Mouse (Mus musculus) heart, embryonic 12.5 days (tissue): ENCODE results near the gene Adprhl1. TPM values are rescaled to one million over a fixed set of nuclear protein-coding genes. Genes with fewer than 3 reads are reported as not detected.

Experiments
- ATAC-seq: fragments of 200-750 bp; cut with Nextera tagmentation; 2 replicates; pipeline ENCODE4 v1.8.0; 2017; ENCODE audit warnings: moderate TSS enrichment, moderate library complexity; ENCODE audit not compliant: insufficient number of reproducible peaks, low FRiP score
- H3K27ac ChIP-seq: fragments of 300-500 bp; sonication (generic); 2 replicates; pipeline ENCODE4 v1.5.1; 2016; ENCODE audit warnings: mild to moderate bottlenecking, moderate library complexity; ENCODE audit not compliant: poor library complexity, severe bottlenecking
- H3K27me3 ChIP-seq: fragments of 300-500 bp; sonication (generic); replicated peaks from 2 replicates; pipeline ENCODE4 v1.6.1; 2016; ENCODE audit warnings: mild to moderate bottlenecking, moderate library complexity
- H3K36me3 ChIP-seq: fragments of 300-500 bp; sonication (generic); 2 replicates; pipeline ENCODE4 v1.6.1; 2016; ENCODE audit warnings: mild to moderate bottlenecking, moderate library complexity
- H3K4me1 ChIP-seq: fragments of 300-500 bp; sonication (generic); replicated peaks from 2 replicates; pipeline ENCODE4 v1.6.1; 2016; ENCODE audit warnings: mild to moderate bottlenecking
- H3K4me2 ChIP-seq: fragments of 300-500 bp; sonication (generic); 2 replicates; pipeline ENCODE4 v1.6.1; 2016; ENCODE audit warnings: mild to moderate bottlenecking, moderate library complexity
- H3K4me3 ChIP-seq: fragments of 300-500 bp; sonication (generic); 2 replicates; pipeline ENCODE4 v1.5.1; 2016; ENCODE audit warnings: mild to moderate bottlenecking
- H3K9ac ChIP-seq: fragments of 300-500 bp; sonication (generic); 2 replicates; pipeline ENCODE4 v1.6.1; 2016; ENCODE audit warnings: mild to moderate bottlenecking, moderate library complexity
- H3K9me3 ChIP-seq: fragments of 300-500 bp; sonication (generic); replicated peaks from 2 replicates; pipeline ENCODE4 v1.6.1; 2016; ENCODE audit warnings: mild to moderate bottlenecking, moderate library complexity
- WGBS: fragments of 180-500 bp; shearing (Covaris S2); methylation state at CpG from one replicate; pipeline ENCODE4 v1.1.7; 2016; 5-methylcytosine and 5-hydroxymethylcytosine counted together
- microRNA counts: library from miRNA; unstranded; fragments of <30 nt; microRNA quantifications from one replicate; lab custom pipeline; 2017
- microRNA-seq: library from miRNA; unstranded; fragments of <30 nt; microRNA quantifications from one replicate; pipeline ENCODE4, GENCODE M21; 2017
- polyA plus RNA-seq: library from polyadenylated mRNA; unstranded; fragments of >200 nt; fragmentation: Nextera tagmentation; extraction: Ambion mirVana; gene quantifications from 2 replicates; pipeline ENCODE4 v1.2.1, GENCODE M21; 2016

The Adprhl1 gene
- polyA plus RNA-seq, 1 experiment from 2014 or later = 167 TPM

GRCm38 (mm10) chr8:13179482-13179881 is 74.5 kb downstream of the Adprhl1 start:
- H3K27ac ChIP-seq = no peak overlapping the region
- no peak overlapping the region for H3K4me2 ChIP-seq
- WGBS = 64% methylated on average over 6 of the region's 6 CpGs
- H3K36me3 ChIP-seq = peaks cover 41% of the 10 kb centered on the region
- H3K9me3 ChIP-seq = no peaks in the 10 kb centered on the region
- H3K27me3 ChIP-seq = no peaks in the 10 kb centered on the region
- H3K4me1 ChIP-seq = peaks cover 27% of the 10 kb centered on the region
- ATAC-seq = no peak
- 0 out of 2 replicates have a peak overlapping the region, but pooled peaks have one; percentile 11 for H3K9ac ChIP-seq
- no peak overlapping the region for H3K4me3 ChIP-seq

DNA sequence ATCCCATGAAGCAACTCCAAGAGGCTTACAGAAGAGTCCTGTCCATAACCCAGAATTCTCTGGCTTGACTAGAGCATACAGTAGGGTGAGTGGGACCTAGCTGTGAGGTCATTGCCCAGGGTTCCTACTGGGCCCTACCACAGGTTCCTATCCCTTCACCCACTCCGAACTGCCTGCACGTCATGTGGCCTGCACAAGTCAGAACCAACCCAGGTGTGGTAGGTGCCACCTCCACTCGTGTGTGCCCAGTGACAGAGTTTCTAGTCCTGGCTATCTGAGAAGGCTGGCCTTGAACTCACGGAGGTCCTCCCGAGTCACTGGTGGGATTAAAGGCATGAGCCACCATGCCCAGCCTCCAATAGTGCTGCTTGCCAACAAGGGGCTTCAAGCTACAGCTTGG is 75.8 kb downstream of the Adprhl1 start:
- 95% methylated on average over 5 of the region's 5 CpGs for WGBS
- H3K27ac ChIP-seq = no peak overlapping the region
- no peak for ATAC-seq
- H3K4me1 ChIP-seq = peaks cover 27% of the 10 kb centered on the region
- H3K36me3 ChIP-seq = peaks cover 51% of the 10 kb centered on the region
- H3K4me2 ChIP-seq = no peak overlapping the region
- no peaks in the 10 kb centered on the region for H3K27me3 ChIP-seq
- no peak overlapping the region for H3K4me3 ChIP-seq
- no peaks in the 10 kb centered on the region for H3K9me3 ChIP-seq
- H3K9ac ChIP-seq = no peak overlapping the region

DNA sequence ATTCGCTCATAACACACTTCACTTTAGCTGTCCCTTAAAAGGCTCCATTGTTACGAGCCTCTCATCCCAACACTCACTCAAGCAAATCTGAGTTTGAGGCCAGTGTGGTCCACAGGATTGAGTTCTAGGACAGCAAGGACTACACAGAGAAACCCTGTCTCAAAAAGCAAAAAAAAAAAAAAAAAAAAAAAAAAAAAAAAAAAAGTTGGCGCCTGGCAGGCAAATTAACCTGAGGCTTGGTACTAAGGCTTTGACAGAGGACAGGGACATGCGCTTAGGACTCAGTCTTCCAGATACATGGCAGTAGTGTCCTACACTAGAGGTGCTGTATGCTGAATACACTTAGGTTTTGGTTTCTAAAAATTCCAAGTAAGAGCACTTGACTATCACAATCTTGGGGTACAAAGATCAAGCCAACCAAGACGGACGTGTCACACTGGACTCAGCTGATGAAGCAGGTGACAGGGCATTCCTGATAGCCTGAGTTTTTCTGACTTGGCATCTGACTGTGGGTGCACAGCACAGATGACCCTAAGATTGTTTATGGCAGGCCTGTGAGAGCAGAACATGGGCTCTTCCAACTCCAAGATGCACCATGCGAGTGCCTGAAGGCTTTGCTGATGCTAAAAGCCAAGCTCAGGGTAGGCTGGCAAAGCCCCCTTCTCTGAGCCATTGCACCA is 76.6 kb downstream of the Adprhl1 start:
- no peak overlapping the region for H3K4me2 ChIP-seq
- H3K4me1 ChIP-seq = peaks cover 27% of the 10 kb centered on the region
- H3K4me3 ChIP-seq = no peak overlapping the region
- 87% methylated on average over 7 of the region's 7 CpGs for WGBS
- ATAC-seq = no peak
- H3K27ac ChIP-seq = no peak overlapping the region
- no peak overlapping the region for H3K9ac ChIP-seq
- no peaks in the 10 kb centered on the region for H3K27me3 ChIP-seq
- H3K36me3 ChIP-seq = peaks cover 60% of the 10 kb centered on the region
- H3K9me3 ChIP-seq = no peaks in the 10 kb centered on the region

- peaks cover 18% of the 10 kb centered on the region for H3K4me1 ChIP-seq
These were observed 78.3 kb downstream of the Adprhl1 start for GRCm38 (mm10) chr8:13175650-13176049.

DNA sequence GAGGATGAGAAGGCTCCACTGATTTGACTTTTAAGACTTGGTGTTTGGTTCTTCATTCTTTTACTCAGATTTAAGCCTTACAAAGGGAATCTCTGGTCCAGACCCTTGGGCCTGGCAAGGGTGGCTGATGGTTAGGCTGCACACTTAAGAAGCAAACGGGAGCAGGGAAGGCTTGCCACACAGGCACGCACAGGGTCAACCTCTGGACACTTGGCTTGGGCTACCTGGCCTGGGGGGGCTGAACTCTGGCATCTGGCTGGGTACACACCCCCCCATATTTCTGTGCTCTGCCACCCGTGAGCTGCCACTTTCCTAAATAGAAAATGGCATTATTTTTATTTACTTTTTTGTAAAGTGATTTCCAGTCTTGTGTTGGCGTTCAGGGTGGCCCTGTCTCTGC is 79.2 kb downstream of the Adprhl1 start:
- H3K9ac ChIP-seq = no peak overlapping the region
- peaks cover 22% of the 10 kb centered on the region for H3K4me1 ChIP-seq
- no peak overlapping the region for H3K27ac ChIP-seq
- no peaks in the 10 kb centered on the region for H3K9me3 ChIP-seq
- H3K4me2 ChIP-seq = no peak overlapping the region
- no peaks in the 10 kb centered on the region for H3K27me3 ChIP-seq
- WGBS = 78% methylated on average over 4 of the region's 4 CpGs
- H3K4me3 ChIP-seq = no peak overlapping the region
- no peak for ATAC-seq
- peaks cover 77% of the 10 kb centered on the region for H3K36me3 ChIP-seq

More at GRCm38 (mm10) chr8:13175650-13176049, 78.3 kb downstream of the Adprhl1 start:
- Histone ChIP-seq H3K27ac (no peak overlapping the region), H3K27me3 (no peaks in the 10 kb centered on the region), H3K9me3 (no peaks in the 10 kb centered on the region), H3K9ac (no peak overlapping the region), H3K4me2 (no peak overlapping the region), H3K4me3 (no peak overlapping the region), H3K36me3 (peaks cover 76% of the 10 kb centered on the region)
- ATAC-seq = no peak
- WGBS = 90% methylated on average over 1 of the region's 1 CpGs

GRCm38 (mm10) chr8:13174305-13174704 is 79.7 kb downstream of the Adprhl1 start:
- WGBS = 86% methylated on average over 4 of the region's 4 CpGs

More at GRCm38 (mm10) chr8:13174305-13174704, 79.7 kb downstream of the Adprhl1 start:
- no peak for ATAC-seq
- Histone ChIP-seq H3K9me3 (no peaks in the 10 kb centered on the region), H3K27me3 (no peaks in the 10 kb centered on the region), H3K27ac (no peak overlapping the region), H3K9ac (no peak overlapping the region), H3K4me2 (no peak overlapping the region), H3K4me1 (peaks cover 22% of the 10 kb centered on the region), H3K4me3 (no peak overlapping the region), H3K36me3 (peaks cover 82% of the 10 kb centered on the region)

MicroRNA genes within 50 kb of the gene (microRNA counts, 519-probe panel; counts per million panel counts)
- microRNA mmu-miR-1968 (lab: Ali Mortazavi, UCI) = 2,141 counts per million, percentile 7 among the panel's probes with 10 or more counts

Small RNA genes within 50 kb of the gene (microRNA-seq; reads per million reads assigned to microRNA genes)
- 28.1 reads per million, percentile 37 among the genes with 10 or more reads in this experiment for gene Mir1968

Other genes starting within 250 kb of the Adprhl1 start
- 0.23 TPM in 1 of 2 replicates, not detected in the other for gene F7, start 228.1 kb downstream of the Adprhl1 start, polyA plus RNA-seq
- 2.7 and 2.8 TPM in 2 replicates for gene F10, start 216.9 kb downstream of the Adprhl1 start, polyA plus RNA-seq
- gene Proz, start 193.2 kb downstream of the Adprhl1 start, polyA plus RNA-seq = 0.39 and 0.92 TPM in 2 replicates
- gene Pcid2, start 148.7 kb downstream of the Adprhl1 start, polyA plus RNA-seq = 29.3 and 29.5 TPM in 2 replicates
- gene Cul4a, start 148.5 kb downstream of the Adprhl1 start, polyA plus RNA-seq = 124 and 137 TPM in 2 replicates
- gene Lamp1, start 95.0 kb downstream of the Adprhl1 start, polyA plus RNA-seq = 364 and 372 TPM in 2 replicates
- gene Grtp1, start 53.5 kb downstream of the Adprhl1 start, polyA plus RNA-seq = 19.8 and 22.7 TPM in 2 replicates
- 28.3 and 29.6 TPM in 2 replicates for gene Dcun1d2, start 34.0 kb upstream of the Adprhl1 start, polyA plus RNA-seq
- 34.5 and 41.2 TPM in 2 replicates for gene Tmco3, start 34.0 kb upstream of the Adprhl1 start, polyA plus RNA-seq
- gene Tfdp1, start 84.6 kb upstream of the Adprhl1 start, polyA plus RNA-seq = 105 and 114 TPM in 2 replicates
- 0.36 TPM in 1 of 2 replicates, not detected in the other for gene Atp4b, start 142.7 kb upstream of the Adprhl1 start, polyA plus RNA-seq
- gene Grk1, start 150.9 kb upstream of the Adprhl1 start, polyA plus RNA-seq = not detected in 2 replicates
- 0.38 and 0.53 TPM in 2 replicates for gene Tmem255b, start 181.0 kb upstream of the Adprhl1 start, polyA plus RNA-seq
- 57.1 and 60.7 TPM in 2 replicates for gene Gas6, start 240.3 kb upstream of the Adprhl1 start, polyA plus RNA-seq